Mouse (Mus musculus): ENCODE results near the gene Pygb. TPM values are rescaled to one million over a fixed set of nuclear protein-coding genes. Genes with fewer than 3 reads are reported as not detected.

Gene Pygb
- polyA plus RNA-seq, 1 experiment from 2014 or later = 62.4 TPM

GRCm38 (mm10) chr2:150859709-150860470 is 73.4 kb downstream of the Pygb start:
- no peaks in the 10 kb centered on the region for H3K9me3 ChIP-seq (ENCODE audit: control insufficient read depth, low read length)
- H3K27me3 ChIP-seq (replicated peaks; ENCODE audit: control insufficient read depth, insufficient read depth, low read length) = no peaks in the 10 kb centered on the region
- H3K4me3 ChIP-seq (ENCODE audit: low read depth, low read length) = no peak overlapping the region
- no peak for ATAC-seq (ENCODE audit: low read depth)
- no peaks in the 10 kb centered on the region for H3K36me3 ChIP-seq (ENCODE audit: control insufficient read depth, insufficient read depth, low read length)
- H3K4me2 ChIP-seq (ENCODE audit: low read depth, low read length) = no peak overlapping the region
- WGBS = 74% methylated on average over 11 of the region's 11 CpGs
- no peak overlapping the region for H3K27ac ChIP-seq (replicated peaks; ENCODE audit: low read depth, low read length)
- H3K9ac ChIP-seq (ENCODE audit: low read depth, low read length) = no peak overlapping the region
- no peaks in the 10 kb centered on the region for H3K4me1 ChIP-seq (ENCODE audit: control insufficient read depth, insufficient read depth, low read length)
- no peak for DNase-seq (ENCODE audit: low spot score)

- H3K4me2 ChIP-seq (ENCODE audit: low read depth, low read length) = no peak overlapping the region
- no peak for DNase-seq (ENCODE audit: low spot score)
- 83% methylated on average over 2 of the region's 2 CpGs for WGBS
- no peak for ATAC-seq (ENCODE audit: low read depth)
- H3K9ac ChIP-seq (ENCODE audit: low read depth, low read length) = no peak overlapping the region
- H3K27me3 ChIP-seq (replicated peaks; ENCODE audit: control insufficient read depth, insufficient read depth, low read length) = no peaks in the 10 kb centered on the region
- H3K4me3 ChIP-seq (ENCODE audit: low read depth, low read length) = no peak overlapping the region
- H3K9me3 ChIP-seq (ENCODE audit: control insufficient read depth, low read length) = peaks cover 6% of the 10 kb centered on the region; the same call in 1 of the 2 replicates
- H3K36me3 ChIP-seq (ENCODE audit: control insufficient read depth, insufficient read depth, low read length) = no peaks in the 10 kb centered on the region
- H3K4me1 ChIP-seq (ENCODE audit: control insufficient read depth, insufficient read depth, low read length) = no peaks in the 10 kb centered on the region
- no peak overlapping the region for H3K27ac ChIP-seq (replicated peaks; ENCODE audit: low read depth, low read length)
Measured at GRCm38 (mm10) chr2:150861128-150861527, 74.6 kb downstream of the Pygb start.

- H3K4me3 ChIP-seq (ENCODE audit: low read depth, low read length) = no peak overlapping the region
- peaks cover 6% of the 10 kb centered on the region; the same call in 1 of the 2 replicates for H3K9me3 ChIP-seq (ENCODE audit: control insufficient read depth, low read length)
- no peaks in the 10 kb centered on the region for H3K4me1 ChIP-seq (ENCODE audit: control insufficient read depth, insufficient read depth, low read length)
- no peak overlapping the region for H3K4me2 ChIP-seq (ENCODE audit: low read depth, low read length)
- no peaks in the 10 kb centered on the region for H3K36me3 ChIP-seq (ENCODE audit: control insufficient read depth, insufficient read depth, low read length)
- H3K9ac ChIP-seq (ENCODE audit: low read depth, low read length) = no peak overlapping the region
- no peak overlapping the region for H3K27ac ChIP-seq (replicated peaks; ENCODE audit: low read depth, low read length)
- ATAC-seq (ENCODE audit: low read depth) (no peak), DNase-seq (ENCODE audit: low spot score) (no peak)
- H3K27me3 ChIP-seq (replicated peaks; ENCODE audit: control insufficient read depth, insufficient read depth, low read length) = no peaks in the 10 kb centered on the region
- WGBS = 95% methylated on average over 2 of the region's 2 CpGs
Measured at GRCm38 (mm10) chr2:150867021-150867420, 80.5 kb downstream of the Pygb start.

GRCm38 (mm10) chr2:150869446-150869845 is 82.9 kb downstream of the Pygb start:
- 100% methylated on average over 1 of the region's 1 CpGs for WGBS
- no peaks in the 10 kb centered on the region for H3K36me3 ChIP-seq (ENCODE audit: control insufficient read depth, insufficient read depth, low read length)
- no peak for ATAC-seq (ENCODE audit: low read depth)
- no peak overlapping the region for H3K27ac ChIP-seq (replicated peaks; ENCODE audit: low read depth, low read length)
- H3K4me2 ChIP-seq (ENCODE audit: low read depth, low read length) = no peak overlapping the region
- DNase-seq (ENCODE audit: low spot score) = no peak
- no peak overlapping the region for H3K4me3 ChIP-seq (ENCODE audit: low read depth, low read length)
- H3K27me3 ChIP-seq (replicated peaks; ENCODE audit: control insufficient read depth, insufficient read depth, low read length) = no peaks in the 10 kb centered on the region
- peaks cover 6% of the 10 kb centered on the region; the same call in 1 of the 2 replicates for H3K9me3 ChIP-seq (ENCODE audit: control insufficient read depth, low read length)
- no peak overlapping the region for H3K9ac ChIP-seq (ENCODE audit: low read depth, low read length)
- H3K4me1 ChIP-seq (ENCODE audit: control insufficient read depth, insufficient read depth, low read length) = no peaks in the 10 kb centered on the region

- 79% methylated on average over 1 of the region's 1 CpGs for WGBS
- no peak overlapping the region for H3K27ac ChIP-seq (replicated peaks; ENCODE audit: low read depth, low read length)
Measured at GRCm38 (mm10) chr2:150874508-150874907, 88.0 kb downstream of the Pygb start.

GRCm38 (mm10) chr2:150875226-150875625 is 88.7 kb downstream of the Pygb start:
- H3K9ac ChIP-seq (ENCODE audit: low read depth, low read length) = no peak overlapping the region
- no peaks in the 10 kb centered on the region for H3K9me3 ChIP-seq (ENCODE audit: control insufficient read depth, low read length)
- DNase-seq (ENCODE audit: low spot score) (no peak), ATAC-seq (ENCODE audit: low read depth) (no peak)
- no peak overlapping the region for H3K4me2 ChIP-seq (ENCODE audit: low read depth, low read length)
- WGBS = 98% methylated on average over 1 of the region's 1 CpGs
- no peaks in the 10 kb centered on the region for H3K4me1 ChIP-seq (ENCODE audit: control insufficient read depth, insufficient read depth, low read length)
- H3K36me3 ChIP-seq (ENCODE audit: control insufficient read depth, insufficient read depth, low read length) = no peaks in the 10 kb centered on the region
- H3K27me3 ChIP-seq (replicated peaks; ENCODE audit: control insufficient read depth, insufficient read depth, low read length) = no peaks in the 10 kb centered on the region
- no peak overlapping the region for H3K4me3 ChIP-seq (ENCODE audit: low read depth, low read length)
- H3K27ac ChIP-seq (replicated peaks; ENCODE audit: low read depth, low read length) = no peak overlapping the region

More at GRCm38 (mm10) chr2:150874508-150874907, 88.0 kb downstream of the Pygb start:
- H3K4me2 ChIP-seq (ENCODE audit: low read depth, low read length) = no peak overlapping the region
- H3K9ac ChIP-seq (ENCODE audit: low read depth, low read length) = no peak overlapping the region
- no peaks in the 10 kb centered on the region for H3K9me3 ChIP-seq (ENCODE audit: control insufficient read depth, low read length)
- no peaks in the 10 kb centered on the region for H3K27me3 ChIP-seq (replicated peaks; ENCODE audit: control insufficient read depth, insufficient read depth, low read length)
- H3K4me3 ChIP-seq (ENCODE audit: low read depth, low read length) = no peak overlapping the region
- no peak for ATAC-seq (ENCODE audit: low read depth)
- no peaks in the 10 kb centered on the region for H3K36me3 ChIP-seq (ENCODE audit: control insufficient read depth, insufficient read depth, low read length)
- no peaks in the 10 kb centered on the region for H3K4me1 ChIP-seq (ENCODE audit: control insufficient read depth, insufficient read depth, low read length)
- DNase-seq (ENCODE audit: low spot score) = peak; percentile 20

- H3K9ac ChIP-seq (ENCODE audit: low read depth, low read length) = no peak overlapping the region
- ATAC-seq (ENCODE audit: low read depth) = no peak
- no peak overlapping the region for H3K4me2 ChIP-seq (ENCODE audit: low read depth, low read length)
- H3K4me3 ChIP-seq (ENCODE audit: low read depth, low read length) = no peak overlapping the region
- WGBS = 89% methylated on average over 4 of the region's 4 CpGs
- H3K36me3 ChIP-seq (ENCODE audit: control insufficient read depth, insufficient read depth, low read length) = no peaks in the 10 kb centered on the region
- no peaks in the 10 kb centered on the region for H3K27me3 ChIP-seq (replicated peaks; ENCODE audit: control insufficient read depth, insufficient read depth, low read length)
- no peak for DNase-seq (ENCODE audit: low spot score)
- H3K27ac ChIP-seq (replicated peaks; ENCODE audit: low read depth, low read length) = no peak overlapping the region
- H3K9me3 ChIP-seq (ENCODE audit: control insufficient read depth, low read length) = no peaks in the 10 kb centered on the region
- H3K4me1 ChIP-seq (ENCODE audit: control insufficient read depth, insufficient read depth, low read length) = no peaks in the 10 kb centered on the region
Measured at GRCm38 (mm10) chr2:150877561-150877960, 91.0 kb downstream of the Pygb start.
